Mouse (Mus musculus): Measurements from ENCODE around the gene Tnfaip2. TPM values are rescaled to one million over a fixed set of nuclear protein-coding genes. Genes with fewer than 3 reads are reported as not detected.

The Tnfaip2 gene
- polyA plus RNA-seq, 2 experiments, result 10.0 to 10.2 TPM

DNA sequence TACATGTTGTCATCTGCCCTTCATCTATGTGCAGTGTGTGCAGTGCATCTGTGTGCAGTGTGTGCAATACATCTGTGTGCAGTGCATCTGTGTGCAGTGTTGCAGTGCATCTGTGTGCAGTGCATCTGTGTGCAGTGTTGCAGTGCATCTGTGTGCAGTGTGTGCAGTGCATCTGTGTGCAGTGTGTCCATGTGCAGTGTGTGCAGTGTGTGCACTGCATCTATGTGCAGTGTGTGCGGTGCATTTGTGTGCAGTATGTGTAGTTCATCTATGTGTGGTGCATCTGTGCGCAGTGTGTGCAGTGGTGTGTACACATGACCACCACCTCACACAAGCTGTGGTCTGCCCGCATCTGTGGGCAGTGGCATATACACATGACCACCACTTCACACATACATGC is 24.1 kb downstream of the Tnfaip2 start:
- H3K9me3 ChIP-seq (ENCODE audit: control insufficient read depth, low read length), result no peaks in the 10 kb centered on the region
- DNase-seq (ENCODE audit: low spot score) (no peak), ATAC-seq (ENCODE audit: low FRiP score, low read depth) (no peak)
- no peaks in the 10 kb centered on the region for H3K36me3 ChIP-seq (ENCODE audit: control insufficient read depth, insufficient read depth, low read length)
- H3K4me3 ChIP-seq (replicated peaks; ENCODE audit: low read length), result no peak overlapping the region
- WGBS, result 90% methylated on average over 3 of the region's 3 CpGs
- TF ChIP-seq POLR2A (IDR thresholded peaks at IDR 0.05; ENCODE audit: borderline replicate concordance, extremely low read depth, insufficient read depth, insufficient read length), result no peak
- H3K4me1 ChIP-seq (ENCODE audit: control insufficient read depth, insufficient read depth, low read length), result no peaks in the 10 kb centered on the region
- H3K27ac ChIP-seq (replicated peaks; ENCODE audit: low read depth, low read length), result no peak overlapping the region
- no peak overlapping the region for H3K9ac ChIP-seq (ENCODE audit: low read depth, low read length, severe bottlenecking)
- no peak overlapping the region for H3K4me2 ChIP-seq (replicated peaks; ENCODE audit: low read depth, low read length, severe bottlenecking)
- H3K27me3 ChIP-seq (ENCODE audit: control insufficient read depth, insufficient read depth, low read length), result no peaks in the 10 kb centered on the region

DNA sequence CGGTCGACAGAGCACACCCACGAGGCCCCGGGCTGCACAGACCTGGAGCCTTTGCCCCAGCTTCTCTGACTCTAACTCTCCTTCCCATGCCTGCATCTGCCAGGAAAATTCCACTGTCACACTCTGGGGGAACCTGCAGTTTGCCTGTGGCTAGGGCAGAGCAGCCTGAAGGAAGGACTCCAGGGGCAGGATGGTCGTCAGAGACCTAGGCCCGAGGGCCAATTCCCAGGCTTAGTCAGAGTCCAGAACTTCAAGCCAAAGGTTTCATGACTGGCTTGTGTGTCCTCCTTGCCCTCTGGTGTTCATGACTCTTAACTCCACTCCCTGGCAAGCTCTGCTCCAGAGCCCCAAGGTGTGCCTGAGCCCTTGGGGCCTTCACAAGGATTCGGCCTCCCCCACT is 25.9 kb downstream of the Tnfaip2 start:
- H3K9ac ChIP-seq (ENCODE audit: low read depth, low read length, severe bottlenecking), result no peak overlapping the region
- ATAC-seq (ENCODE audit: low FRiP score, low read depth) (no peak), DNase-seq (ENCODE audit: low spot score) (no peak)
- TF ChIP-seq POLR2A (IDR thresholded peaks at IDR 0.05; ENCODE audit: borderline replicate concordance, extremely low read depth, insufficient read depth, insufficient read length), result no peak
- no peak overlapping the region for H3K4me3 ChIP-seq (replicated peaks; ENCODE audit: low read length)
- WGBS, result 74% methylated on average over 7 of the region's 7 CpGs
- H3K36me3 ChIP-seq (ENCODE audit: control insufficient read depth, insufficient read depth, low read length), result no peaks in the 10 kb centered on the region
- no peak overlapping the region for H3K27ac ChIP-seq (replicated peaks; ENCODE audit: low read depth, low read length)
- no peak overlapping the region for H3K4me2 ChIP-seq (replicated peaks; ENCODE audit: low read depth, low read length, severe bottlenecking)
- no peaks in the 10 kb centered on the region for H3K27me3 ChIP-seq (ENCODE audit: control insufficient read depth, insufficient read depth, low read length)
- no peaks in the 10 kb centered on the region for H3K4me1 ChIP-seq (ENCODE audit: control insufficient read depth, insufficient read depth, low read length)
- H3K9me3 ChIP-seq (ENCODE audit: control insufficient read depth, low read length), result no peaks in the 10 kb centered on the region

DNA sequence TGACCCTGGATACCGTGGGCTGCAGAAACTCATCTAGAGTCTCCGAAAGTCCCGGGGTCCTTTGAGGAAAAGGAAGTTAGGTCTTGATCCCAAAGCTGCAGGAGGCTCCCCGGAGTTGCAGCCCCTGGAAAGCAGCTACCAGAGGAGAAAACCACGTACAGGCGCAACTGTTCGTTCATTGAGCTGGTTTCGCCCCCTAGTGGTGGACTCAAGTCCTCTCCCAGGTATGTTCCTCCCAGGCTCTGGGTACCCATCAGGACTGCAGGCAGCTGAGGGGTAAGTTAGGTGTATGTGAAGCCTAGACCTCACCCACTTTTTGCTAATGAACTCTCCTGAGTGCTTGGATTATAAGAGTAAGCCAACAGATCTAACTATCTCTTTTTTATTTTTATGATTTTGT is 27.2 kb downstream of the Tnfaip2 start:
- 9% methylated on average over 8 of the region's 8 CpGs for WGBS
- no peak for TF ChIP-seq POLR2A (IDR thresholded peaks at IDR 0.05; ENCODE audit: borderline replicate concordance, extremely low read depth, insufficient read depth, insufficient read length)
- Histone ChIP-seq H3K27ac (replicated peaks; ENCODE audit: low read depth, low read length) (no peak overlapping the region), H3K9me3 (ENCODE audit: control insufficient read depth, low read length) (no peaks in the 10 kb centered on the region), H3K4me3 (replicated peaks; ENCODE audit: low read length) (no peak overlapping the region), H3K27me3 (ENCODE audit: control insufficient read depth, insufficient read depth, low read length) (no peaks in the 10 kb centered on the region), H3K4me2 (replicated peaks; ENCODE audit: low read depth, low read length, severe bottlenecking) (no peak overlapping the region), H3K36me3 (ENCODE audit: control insufficient read depth, insufficient read depth, low read length) (no peaks in the 10 kb centered on the region), H3K9ac (ENCODE audit: low read depth, low read length, severe bottlenecking) (no peak overlapping the region), H3K4me1 (ENCODE audit: control insufficient read depth, insufficient read depth, low read length) (no peaks in the 10 kb centered on the region)
- DNase-seq (ENCODE audit: low spot score) (peak; percentile 85), ATAC-seq (ENCODE audit: low FRiP score, low read depth) (peak; percentile 37; the same call in 1 of the 2 replicates)

DNA sequence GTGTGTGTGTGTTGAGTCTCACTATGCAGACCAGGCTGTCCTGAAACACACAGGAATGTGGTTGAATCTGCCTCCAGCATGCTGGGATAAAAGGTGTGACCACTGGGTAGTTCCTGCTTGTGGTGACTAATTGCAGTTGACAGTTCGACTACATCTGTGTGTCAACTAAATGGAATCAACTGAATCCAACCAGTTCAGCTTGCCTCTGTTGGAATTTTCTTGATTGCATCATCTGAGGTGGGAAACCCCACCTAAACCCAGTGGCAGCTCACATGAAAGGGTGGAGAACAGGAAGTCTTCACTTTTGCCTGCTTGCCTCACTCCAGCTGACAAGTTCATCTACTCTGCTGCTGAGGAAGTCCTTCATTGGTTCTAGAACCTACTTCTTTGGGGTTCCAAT is 28.9 kb downstream of the Tnfaip2 start:
- ATAC-seq (ENCODE audit: low FRiP score, low read depth) (no peak), DNase-seq (ENCODE audit: low spot score) (no peak)
- Histone ChIP-seq H3K4me2 (replicated peaks; ENCODE audit: low read depth, low read length, severe bottlenecking) (no peak overlapping the region), H3K27me3 (ENCODE audit: control insufficient read depth, insufficient read depth, low read length) (no peaks in the 10 kb centered on the region), H3K9me3 (ENCODE audit: control insufficient read depth, low read length) (no peaks in the 10 kb centered on the region), H3K4me1 (ENCODE audit: control insufficient read depth, insufficient read depth, low read length) (no peaks in the 10 kb centered on the region; the same call in 1 of the 2 replicates), H3K9ac (ENCODE audit: low read depth, low read length, severe bottlenecking) (no peak overlapping the region), H3K36me3 (ENCODE audit: control insufficient read depth, insufficient read depth, low read length) (no peaks in the 10 kb centered on the region), H3K4me3 (replicated peaks; ENCODE audit: low read length) (no peak overlapping the region), H3K27ac (replicated peaks; ENCODE audit: low read depth, low read length) (no peak overlapping the region)
- TF ChIP-seq POLR2A (IDR thresholded peaks at IDR 0.05; ENCODE audit: borderline replicate concordance, extremely low read depth, insufficient read depth, insufficient read length), result no peak
- WGBS, result 55% methylated on average over 1 of the region's 1 CpGs

GRCm38 (mm10) chr12:111471721-111472120 is 29.5 kb downstream of the Tnfaip2 start:
- no peak for DNase-seq (ENCODE audit: low spot score)
- H3K36me3 ChIP-seq (ENCODE audit: control insufficient read depth, insufficient read depth, low read length), result no peaks in the 10 kb centered on the region
- ATAC-seq (ENCODE audit: low FRiP score, low read depth), result no peak
- H3K4me3 ChIP-seq (replicated peaks; ENCODE audit: low read length), result no peak overlapping the region
- TF ChIP-seq POLR2A (IDR thresholded peaks at IDR 0.05; ENCODE audit: borderline replicate concordance, extremely low read depth, insufficient read depth, insufficient read length), result no peak
- H3K27me3 ChIP-seq (ENCODE audit: control insufficient read depth, insufficient read depth, low read length), result no peaks in the 10 kb centered on the region
- WGBS, result 87% methylated on average over 3 of the region's 3 CpGs
- H3K9ac ChIP-seq (ENCODE audit: low read depth, low read length, severe bottlenecking), result no peak overlapping the region
- no peaks in the 10 kb centered on the region; the same call in 1 of the 2 replicates for H3K4me1 ChIP-seq (ENCODE audit: control insufficient read depth, insufficient read depth, low read length)
- H3K4me2 ChIP-seq (replicated peaks; ENCODE audit: low read depth, low read length, severe bottlenecking), result no peak overlapping the region
- no peak overlapping the region for H3K27ac ChIP-seq (replicated peaks; ENCODE audit: low read depth, low read length)
- H3K9me3 ChIP-seq (ENCODE audit: control insufficient read depth, low read length), result no peaks in the 10 kb centered on the region

DNA sequence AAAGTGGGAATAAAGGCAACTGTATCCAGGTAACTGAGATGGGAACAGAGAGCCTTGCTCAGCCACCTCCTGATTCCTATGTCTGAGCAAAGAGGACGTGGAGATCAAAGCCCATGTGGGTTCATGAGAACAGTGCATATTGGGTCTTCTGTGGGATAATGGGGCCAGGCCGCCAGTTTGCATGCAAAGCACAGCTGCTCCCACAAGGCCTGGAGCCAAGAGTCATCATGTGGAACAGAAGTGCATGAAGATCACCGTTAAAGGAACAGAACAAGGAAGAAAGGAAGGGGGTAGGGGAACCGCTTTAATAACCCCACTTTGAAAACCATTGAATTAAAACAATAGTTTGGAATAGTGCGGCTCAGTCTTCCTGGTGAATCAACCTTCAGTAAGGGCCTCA is 30.6 kb downstream of the Tnfaip2 start:
- Histone ChIP-seq H3K9me3 (ENCODE audit: control insufficient read depth, low read length) (no peaks in the 10 kb centered on the region), H3K36me3 (ENCODE audit: control insufficient read depth, insufficient read depth, low read length) (no peaks in the 10 kb centered on the region), H3K4me2 (replicated peaks; ENCODE audit: low read depth, low read length, severe bottlenecking) (no peak overlapping the region), H3K27me3 (ENCODE audit: control insufficient read depth, insufficient read depth, low read length) (no peaks in the 10 kb centered on the region), H3K9ac (ENCODE audit: low read depth, low read length, severe bottlenecking) (no peak overlapping the region), H3K27ac (replicated peaks; ENCODE audit: low read depth, low read length) (no peak overlapping the region), H3K4me3 (replicated peaks; ENCODE audit: low read length) (no peak overlapping the region), H3K4me1 (ENCODE audit: control insufficient read depth, insufficient read depth, low read length) (no peaks in the 10 kb centered on the region; the same call in 1 of the 2 replicates)
- DNase-seq (ENCODE audit: low spot score) (no peak), ATAC-seq (ENCODE audit: low FRiP score, low read depth) (no peak)
- 70% methylated on average over 5 of the region's 5 CpGs for WGBS
- TF ChIP-seq POLR2A (IDR thresholded peaks at IDR 0.05; ENCODE audit: borderline replicate concordance, extremely low read depth, insufficient read depth, insufficient read length), result no peak
